Mouse (Mus musculus): ENCODE measurements around the gene Gm3542. TPM values are rescaled to one million over a fixed set of nuclear protein-coding genes. Genes with fewer than 3 reads are reported as not detected.
"Not testable (repeated sequence)": the region's sequence is repeated elsewhere in the genome, so short reads cannot be mapped to it uniquely, and the experiment has no call there.

Gm3542 gene
- not detected in 2 replicates for polyA plus RNA-seq (2012; rRNA removed)

- DNase-seq (ENCODE audit: low spot score) = not testable (repeated sequence)
Observed at GRCm38 (mm10) chr14:5334828-5335227, at the start of gene Gm3542. Gene Gm3542 (minus strand): TSS chr14:5334928.

Other genes with a start within 250 kb of the Gm3542 start
- gene Gm8279, start 203.4 kb downstream of the Gm3542 start, polyA plus RNA-seq (2012; rRNA removed) = not detected in 2 replicates
- not detected in 2 replicates for gene Gm3317, start 170.4 kb downstream of the Gm3542 start, polyA plus RNA-seq (2012; rRNA removed)
- not detected in 2 replicates for gene Gm8271, start 149.1 kb downstream of the Gm3542 start, polyA plus RNA-seq (2012; rRNA removed)
- not detected in 2 replicates for gene Gm3526, start 74.3 kb downstream of the Gm3542 start, polyA plus RNA-seq (2012; rRNA removed)
- gene Gm3500, start 54.1 kb upstream of the Gm3542 start, polyA plus RNA-seq (2012; rRNA removed) = 0.68 and 1.0 TPM in 2 replicates
- 2.2 and 3.1 TPM in 2 replicates for gene Gm3194, start 120.5 kb upstream of the Gm3542 start, polyA plus RNA-seq (2012; rRNA removed)
- gene Gm8246, start 142.9 kb upstream of the Gm3542 start, polyA plus RNA-seq (2012; rRNA removed) = not detected in 2 replicates
- gene Gm3187, start 149.3 kb upstream of the Gm3542 start, polyA plus RNA-seq (2012; rRNA removed) = not detected in 2 replicates
- 0.18 and 0.19 TPM in 2 replicates for gene Gm3488, start 166.7 kb upstream of the Gm3542 start, polyA plus RNA-seq (2012; rRNA removed)
- not detected in 2 replicates for gene Gm3532, start 203.6 kb upstream of the Gm3542 start, polyA plus RNA-seq (2012; rRNA removed)

Data from urinary bladder, adult 2 months (tissue).